Mouse (Mus musculus): ENCODE data around the gene Tmem135.

Gene Tmem135

GRCm38 (mm10) chr7:89106421-89106820 is 297.6 kb downstream of the Tmem135 start:
- no peak for DNase-seq (ENCODE audit: low read depth, low spot score)

GRCm38 (mm10) chr7:89099756-89100155 is 304.3 kb downstream of the Tmem135 start:
- DNase-seq (ENCODE audit: low read depth, low spot score), result no peak
